Mouse (Mus musculus) C2C12 (cell line): ENCODE results near the gene Lhfpl4.

Experiments
- CTCF ChIP-seq: IDR thresholded peaks from one replicate; pipeline ENCODE4 v1.5.1; 2011; ENCODE audit not compliant: control insufficient read depth, insufficient read depth, insufficient read length
- MYOD1 ChIP-seq: IDR thresholded peaks from one replicate; pipeline ENCODE4 v1.6.1; 2011; ENCODE audit warnings: low read depth; ENCODE audit not compliant: control insufficient read depth, insufficient read length
- MYOG ChIP-seq: IDR thresholded peaks from one replicate; pipeline ENCODE4 v1.6.1; 2011; ENCODE audit not compliant: control insufficient read depth, insufficient read length; ENCODE audit errors: extremely low read depth

GRCm38 (mm10) chr6:113175469-113175868 is 19.7 kb downstream of the Lhfpl4 start:
- TF ChIP-seq CTCF = no peak
- TF ChIP-seq MYOD1 = no peak
- TF ChIP-seq MYOG = no peak
